In the genomic region with DNA sequence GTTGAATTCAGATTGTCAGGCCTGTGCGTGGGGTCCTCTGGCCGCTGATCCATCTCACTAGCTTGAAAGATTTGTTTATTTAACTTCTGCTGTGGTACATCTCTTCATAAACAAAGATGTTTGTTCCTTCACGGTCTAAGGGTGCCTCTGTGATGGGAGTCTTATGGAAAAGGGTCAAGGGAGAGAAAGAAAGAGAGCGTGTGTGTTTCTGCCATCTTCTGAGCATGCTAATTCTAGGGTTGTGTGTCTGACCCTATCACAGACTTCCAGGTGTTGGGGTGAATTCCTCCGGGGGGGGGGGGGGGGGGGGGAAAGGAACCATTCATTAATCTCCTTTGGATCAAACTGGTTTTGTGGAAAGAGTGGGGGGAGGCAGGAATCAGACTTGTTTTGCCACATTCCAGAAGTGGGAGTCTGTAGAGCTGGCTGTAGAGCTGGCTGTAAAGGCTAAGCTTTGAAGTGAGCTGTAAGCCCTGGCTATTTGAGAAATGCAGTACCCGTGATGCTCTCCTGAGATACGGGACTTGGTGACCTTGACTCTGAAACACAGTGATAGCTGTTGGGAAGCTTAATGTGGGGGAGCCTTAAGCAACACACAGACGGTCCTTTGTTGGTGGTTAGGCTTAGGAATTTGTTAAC, we compare ENCODE assay signal across 11 mouse cellular contexts.
DNase-seq lines count a peak whose midpoint lies in the region; ATAC-seq and TF ChIP-seq lines count a peak whose summit lies in the region.
"Had no signal": no experiment of that assay in that cellular context is flagged by ENCODE, and none has a peak within 500 bp of the region (broad histone marks: within the 10 kb centered on the region; RNA-seq: fewer than 3 reads in every experiment).

No protein-coding gene starts in this region.

- H3K4me3 ChIP-seq in lung, embryonic 14.5 days (ENCODE audit: low read depth, low read length): no peak overlapping the region
- H3K4me3 ChIP-seq in lung, adult 2 months (replicated peaks; ENCODE audit: extremely low read depth, low read depth, low read length): no peak overlapping the region
- H3K4me3 ChIP-seq in stomach, embryonic 15.5 days (replicated peaks): no peak overlapping the region
- H3K4me3 ChIP-seq: megakaryocyte, embryonic 14.5 days; neural tube, embryonic 13.5 days had no signal

- no peak overlapping the region for H3K4me2 ChIP-seq in lung, embryonic 14.5 days
- no peak overlapping the region for H3K4me2 ChIP-seq in stomach, embryonic 15.5 days
- H3K4me2 ChIP-seq: neural tube, embryonic 13.5 days had no signal

- no peak overlapping the region for H3K9ac ChIP-seq in lung, embryonic 14.5 days
- no peak overlapping the region for H3K9ac ChIP-seq in stomach, embryonic 15.5 days
- H3K9ac ChIP-seq: neural tube, embryonic 13.5 days had no signal

- H3K27ac ChIP-seq in lung, embryonic 14.5 days (ENCODE audit: low read depth): peak overlapping the region; percentile 88
- H3K27ac ChIP-seq in stomach, embryonic 15.5 days: peak overlapping the region; percentile 58
- H3K27ac ChIP-seq: neural tube, embryonic 13.5 days had no signal

- H3K4me1 ChIP-seq in lung, embryonic 14.5 days (ENCODE audit: insufficient read depth): peaks cover 3% of the 10 kb centered on the region; the same call in 1 of the 2 replicates
- peaks cover 2% of the 10 kb centered on the region; the same call in 1 of the 2 replicates for H3K4me1 ChIP-seq in lung, adult 2 months (ENCODE audit: control insufficient read depth, insufficient read depth, low read length)
- H3K4me1 ChIP-seq in stomach, embryonic 15.5 days: no peaks in the 10 kb centered on the region

- ATAC-seq in lung, embryonic 14.5 days (ENCODE audit: insufficient read depth): peak; percentile 88
- peak; percentile 67 for ATAC-seq in stomach, embryonic 15.5 days (ENCODE audit: insufficient read depth, low FRiP score, low read depth)
- no peak for ATAC-seq in megakaryocyte progenitor cell, adult 5-6 weeks (replicated peaks; ENCODE audit: poor library complexity)

- TF ChIP-seq POLR2A in lung, adult 2 months (IDR thresholded peaks at IDR 0.05; ENCODE audit: borderline replicate concordance, extremely low read depth, low read depth, low read length): no peak

- H3K36me3 ChIP-seq in lung, embryonic 14.5 days (ENCODE audit: insufficient read depth): no peaks in the 10 kb centered on the region
- H3K36me3 ChIP-seq in stomach, embryonic 15.5 days: no peaks in the 10 kb centered on the region
- H3K36me3 ChIP-seq: neural tube, embryonic 13.5 days had no signal

- WGBS in lung, embryonic 14.5 days: 19% methylated on average over 8 of the region's 8 CpGs
- WGBS in lung, adult 2 months: 43% methylated on average over 8 of the region's 8 CpGs
- 29% methylated on average over 8 of the region's 8 CpGs for WGBS in stomach, embryonic 15.5 days

- no peaks in the 10 kb centered on the region for H3K9me3 ChIP-seq in lung, embryonic 14.5 days (ENCODE audit: low read depth, low read length)
- H3K9me3 ChIP-seq in stomach, embryonic 15.5 days: no peaks in the 10 kb centered on the region
- H3K9me3 ChIP-seq: megakaryocyte, embryonic 14.5 days; neural tube, embryonic 13.5 days had no signal

- no peaks in the 10 kb centered on the region for H3K27me3 ChIP-seq in lung, embryonic 14.5 days (ENCODE audit: insufficient read depth, low read length)
- no peaks in the 10 kb centered on the region for H3K27me3 ChIP-seq in stomach, embryonic 15.5 days (replicated peaks)
- H3K27me3 ChIP-seq: megakaryocyte, embryonic 14.5 days; neural tube, embryonic 13.5 days had no signal

- TF ChIP-seq CTCF in lung, embryonic 14.5 days (IDR thresholded peaks at IDR 0.05; ENCODE audit: low read depth): no peak
- no peak for TF ChIP-seq CTCF in lung, adult 2 months (IDR thresholded peaks at IDR 0.05; ENCODE audit: insufficient read depth, low read length)

- peak; percentile 21 for DNase-seq in adrenal gland, adult 2 months
- DNase-seq in adrenal gland, postnatal 25 days: no peak
- peak; percentile 73 for DNase-seq in lung, embryonic 14.5 days
- DNase-seq in lung, adult 2 months: no peak
- DNase-seq in kidney, postnatal 10 days: peak; percentile 56
- DNase-seq in layer of hippocampus, postnatal 10 days (ENCODE audit: low spot score in 2 of 2): no peak
- DNase-seq: heart, postnatal 14 days had no signal

Comparison
In these comparisons a context has a peak if more than half of its experiments do, and no peak if none do; other contexts are left out.
1. DNase-seq: peak in adrenal gland, adult 2 months (single experiment), lung, embryonic 14.5 days (single experiment) and kidney, postnatal 10 days (single experiment); none in adrenal gland, postnatal 25 days (single experiment), lung, adult 2 months (single experiment) and layer of hippocampus, postnatal 10 days (0 of 2).